Mouse (Mus musculus): ENCODE results near the gene Sbk1. TPM values are rescaled to one million over a fixed set of nuclear protein-coding genes. Genes with fewer than 3 reads are reported as not detected.
A peak's percentile ranks its signal among the peaks of the same experiment; 100 is the strongest.
"Not testable (repeated sequence)": the region's sequence is repeated elsewhere in the genome, so short reads cannot be mapped to it uniquely, and the experiment has no call there.

The Sbk1 gene
- polyA plus RNA-seq, 1 experiment: 21.0 TPM

GRCm38 (mm10) chr7:126279774-126280482 lies 7.5 kb downstream of the Sbk1 start:
- no peak for TF ChIP-seq CTCF (IDR thresholded peaks at IDR 0.05; ENCODE audit: control insufficient read depth, insufficient read depth, low read length)
- no peak for TF ChIP-seq POLR2A (IDR thresholded peaks at IDR 0.05; ENCODE audit: borderline replicate concordance, control insufficient read depth, low read depth, low read length)
- WGBS: 76% methylated on average over 8 of the region's 8 CpGs
- no peak overlapping the region for H3K4me3 ChIP-seq (replicated peaks; ENCODE audit: control insufficient read depth, low read depth, low read length)
- H3K4me1 ChIP-seq (ENCODE audit: control insufficient read depth, insufficient read depth, low read length): peaks cover 10% of the 10 kb centered on the region
- peak overlapping the region; percentile 18; the same call in 1 of the 2 replicates for H3K27ac ChIP-seq (ENCODE audit: control insufficient read depth, insufficient read depth, low read depth, low read length, poor library complexity)

GRCm38 (mm10) chr7:126280696-126281095 lies 8.3 kb downstream of the Sbk1 start:
- no peak overlapping the region for H3K4me3 ChIP-seq (replicated peaks; ENCODE audit: control insufficient read depth, low read depth, low read length)
- WGBS: 72% methylated on average over 6 of the region's 6 CpGs

GRCm38 (mm10) chr7:126281876-126282682 lies 9.7 kb downstream of the Sbk1 start:
- no peak overlapping the region for H3K4me3 ChIP-seq (replicated peaks; ENCODE audit: control insufficient read depth, low read depth, low read length)
- peak overlapping the region; percentile 16; the same call in 1 of the 2 replicates for H3K27ac ChIP-seq (ENCODE audit: control insufficient read depth, insufficient read depth, low read depth, low read length, poor library complexity)
- TF ChIP-seq POLR2A (IDR thresholded peaks at IDR 0.05; ENCODE audit: borderline replicate concordance, control insufficient read depth, low read depth, low read length) (no peak), CTCF (IDR thresholded peaks at IDR 0.05; ENCODE audit: control insufficient read depth, insufficient read depth, low read length) (no peak)
- 78% methylated on average over 16 of the region's 16 CpGs for WGBS
- peaks cover 26% of the 10 kb centered on the region for H3K4me1 ChIP-seq (ENCODE audit: control insufficient read depth, insufficient read depth, low read length)

More at GRCm38 (mm10) chr7:126280696-126281095, 8.3 kb downstream of the Sbk1 start:
- Histone ChIP-seq H3K27ac (ENCODE audit: control insufficient read depth, insufficient read depth, low read depth, low read length, poor library complexity) (no peak overlapping the region), H3K4me1 (ENCODE audit: control insufficient read depth, insufficient read depth, low read length) (peaks cover 16% of the 10 kb centered on the region)
- TF ChIP-seq CTCF (IDR thresholded peaks at IDR 0.05; ENCODE audit: control insufficient read depth, insufficient read depth, low read length) (no peak), POLR2A (IDR thresholded peaks at IDR 0.05; ENCODE audit: borderline replicate concordance, control insufficient read depth, low read depth, low read length) (no peak)

GRCm38 (mm10) chr7:126282683-126282990 lies 10.2 kb downstream of the Sbk1 start:
- not testable (repeated sequence) for H3K4me3 ChIP-seq (replicated peaks; ENCODE audit: control insufficient read depth, low read depth, low read length); H3K27ac ChIP-seq (ENCODE audit: control insufficient read depth, insufficient read depth, low read depth, low read length, poor library complexity)
- H3K4me1 ChIP-seq (ENCODE audit: control insufficient read depth, insufficient read depth, low read length): peaks cover 26% of the 10 kb centered on the region
- WGBS: 60% methylated on average over 8 of the region's 8 CpGs

- TF ChIP-seq CTCF (IDR thresholded peaks at IDR 0.05; ENCODE audit: control insufficient read depth, insufficient read depth, low read length) (no peak), POLR2A (IDR thresholded peaks at IDR 0.05; ENCODE audit: borderline replicate concordance, control insufficient read depth, low read depth, low read length) (no peak)
- peak overlapping the region; percentile 80; the same call in 1 of the 2 replicates for H3K27ac ChIP-seq (ENCODE audit: control insufficient read depth, insufficient read depth, low read depth, low read length, poor library complexity)
- peaks cover 34% of the 10 kb centered on the region for H3K4me1 ChIP-seq (ENCODE audit: control insufficient read depth, insufficient read depth, low read length)
- WGBS: 73% methylated on average over 5 of the region's 5 CpGs
- H3K4me3 ChIP-seq (replicated peaks; ENCODE audit: control insufficient read depth, low read depth, low read length): no peak overlapping the region
These were observed 11.6 kb downstream of the Sbk1 start for GRCm38 (mm10) chr7:126284021-126284420.

GRCm38 (mm10) chr7:126284441-126284840 lies 12.0 kb downstream of the Sbk1 start:
- 72% methylated on average over 4 of the region's 4 CpGs for WGBS
- Histone ChIP-seq H3K4me1 (ENCODE audit: control insufficient read depth, insufficient read depth, low read length) (peaks cover 36% of the 10 kb centered on the region), H3K4me3 (replicated peaks; ENCODE audit: control insufficient read depth, low read depth, low read length) (no peak overlapping the region), H3K27ac (ENCODE audit: control insufficient read depth, insufficient read depth, low read depth, low read length, poor library complexity) (peak overlapping the region; percentile 80)
- TF ChIP-seq CTCF (IDR thresholded peaks at IDR 0.05; ENCODE audit: control insufficient read depth, insufficient read depth, low read length) (no peak), POLR2A (IDR thresholded peaks at IDR 0.05; ENCODE audit: borderline replicate concordance, control insufficient read depth, low read depth, low read length) (no peak)

GRCm38 (mm10) chr7:126284865-126285264 lies 12.4 kb downstream of the Sbk1 start:
- TF ChIP-seq POLR2A (IDR thresholded peaks at IDR 0.05; ENCODE audit: borderline replicate concordance, control insufficient read depth, low read depth, low read length): no peak
- no peak for TF ChIP-seq CTCF (IDR thresholded peaks at IDR 0.05; ENCODE audit: control insufficient read depth, insufficient read depth, low read length)
- Histone ChIP-seq H3K4me1 (ENCODE audit: control insufficient read depth, insufficient read depth, low read length) (peaks cover 36% of the 10 kb centered on the region), H3K27ac (ENCODE audit: control insufficient read depth, insufficient read depth, low read depth, low read length, poor library complexity) (peak overlapping the region; percentile 80), H3K4me3 (replicated peaks; ENCODE audit: control insufficient read depth, low read depth, low read length) (peak overlapping the region; percentile 3)
- WGBS: 21% methylated on average over 4 of the region's 4 CpGs

- no peak for TF ChIP-seq CTCF (IDR thresholded peaks at IDR 0.05; ENCODE audit: control insufficient read depth, insufficient read depth, low read length)
- TF ChIP-seq POLR2A (IDR thresholded peaks at IDR 0.05; ENCODE audit: borderline replicate concordance, control insufficient read depth, low read depth, low read length): peak; percentile 50; the same call in 1 of the 2 replicates
- WGBS: 26% methylated on average over 12 of the region's 12 CpGs
- peaks cover 36% of the 10 kb centered on the region for H3K4me1 ChIP-seq (ENCODE audit: control insufficient read depth, insufficient read depth, low read length)
- H3K4me3 ChIP-seq (replicated peaks; ENCODE audit: control insufficient read depth, low read depth, low read length): peak overlapping the region; percentile 3
- peak overlapping the region; percentile 80 for H3K27ac ChIP-seq (ENCODE audit: control insufficient read depth, insufficient read depth, low read depth, low read length, poor library complexity)
These were observed 13.1 kb downstream of the Sbk1 start for GRCm38 (mm10) chr7:126285293-126286211.

Measured in bone marrow, adult 2 months (tissue).